Mouse (Mus musculus) monocyte, adult 5-6 weeks (primary cell): ENCODE results near the gene Wdr34. TPM values are rescaled to one million over a fixed set of nuclear protein-coding genes. Genes with fewer than 3 reads are reported as not detected.
A peak's percentile ranks its signal among the peaks of the same experiment; 100 is the strongest.
"Not testable (repeated sequence)": the region's sequence is repeated elsewhere in the genome, so short reads cannot be mapped to it uniquely, and the experiment has no call there.

Experiments used
- ATAC-seq: fragments of 153-309, 156-312 bp; replicated peaks from 2 replicates; pipeline ENCODE4 v1.8.0; 2017; ENCODE audit warnings: mild to moderate bottlenecking; ENCODE audit not compliant: low TSS enrichment, insufficient number of reproducible peaks, severe bottlenecking, poor library complexity, low FRiP score
- total RNA-seq: library from RNA; stranded (forward); fragments of 200-1000, 200-491, 200-594 nt; gene quantifications from 3 replicates; pipeline ENCODE4 v1.2.3, GENCODE M21; 2017

Wdr34 gene
- total RNA-seq, 1 experiment from 2014 or later: not detected

DNA sequence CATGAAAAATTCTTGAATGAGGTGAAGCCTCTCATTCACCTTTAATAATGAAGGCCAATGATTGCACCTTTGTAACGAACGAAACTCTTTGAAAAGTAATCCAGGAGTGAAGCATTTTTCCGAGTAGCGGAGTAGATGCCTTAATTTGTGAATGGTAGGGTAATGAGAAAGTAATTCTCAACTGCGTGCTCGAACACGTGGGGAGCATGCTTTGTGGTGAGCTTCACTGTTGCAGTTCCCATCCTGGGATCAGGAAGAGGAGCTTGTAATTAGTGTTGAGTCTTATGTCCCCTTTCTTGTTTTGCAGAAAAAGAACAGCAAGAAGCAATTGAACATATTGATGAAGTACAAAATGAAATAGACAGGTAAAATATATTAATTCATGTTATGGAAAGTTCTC lies 19.3 kb upstream of the Wdr34 start:
- ATAC-seq: no peak

GRCm38 (mm10) chr2:30067031-30067888 lies 18.6 kb upstream of the Wdr34 start:
- ATAC-seq: no peak

DNA sequence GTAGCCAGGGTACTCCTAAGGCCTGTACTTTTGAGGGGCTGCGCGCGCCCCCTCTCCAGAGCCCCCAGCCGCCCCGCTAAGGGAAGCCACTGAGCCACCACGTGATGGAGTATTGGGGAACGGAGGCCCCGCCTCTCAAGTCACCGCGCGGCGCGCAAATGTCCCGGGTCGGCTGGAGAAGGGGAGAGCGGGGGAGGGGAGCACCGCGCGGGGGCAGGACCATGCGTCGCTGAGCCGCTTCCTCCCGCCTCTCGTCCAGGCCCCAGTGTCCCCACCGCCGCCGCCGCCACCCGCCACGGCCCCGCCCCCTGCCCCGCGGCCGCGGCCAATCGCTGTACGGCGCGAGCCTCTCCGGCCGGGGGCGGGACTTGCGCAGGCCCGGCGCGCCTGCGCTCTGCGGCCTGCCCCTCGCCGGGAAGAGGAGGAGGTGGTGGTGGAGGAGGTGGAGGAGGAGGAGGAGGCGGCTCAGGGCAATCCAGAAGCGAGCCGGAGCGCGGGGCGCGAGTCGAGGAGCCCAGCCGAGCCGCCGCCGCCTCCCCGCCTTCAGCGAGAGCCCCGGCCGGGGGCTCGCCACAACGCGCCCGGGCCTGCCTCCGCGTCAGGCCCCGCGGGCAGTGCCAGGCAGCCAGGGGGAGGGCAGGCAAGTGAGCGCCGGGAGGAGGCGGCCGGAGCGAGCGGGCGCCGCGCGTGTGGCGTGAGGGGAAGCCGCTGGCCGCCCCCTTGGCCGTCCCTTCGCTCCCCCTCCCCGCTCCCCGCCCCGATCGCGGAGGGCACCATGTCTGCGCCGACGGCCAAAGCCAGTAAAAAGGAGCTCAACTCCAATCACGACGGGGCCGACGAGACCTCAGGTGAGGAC lies 17.6 kb upstream of the Wdr34 start:
- peak; percentile 58 for ATAC-seq

DNA sequence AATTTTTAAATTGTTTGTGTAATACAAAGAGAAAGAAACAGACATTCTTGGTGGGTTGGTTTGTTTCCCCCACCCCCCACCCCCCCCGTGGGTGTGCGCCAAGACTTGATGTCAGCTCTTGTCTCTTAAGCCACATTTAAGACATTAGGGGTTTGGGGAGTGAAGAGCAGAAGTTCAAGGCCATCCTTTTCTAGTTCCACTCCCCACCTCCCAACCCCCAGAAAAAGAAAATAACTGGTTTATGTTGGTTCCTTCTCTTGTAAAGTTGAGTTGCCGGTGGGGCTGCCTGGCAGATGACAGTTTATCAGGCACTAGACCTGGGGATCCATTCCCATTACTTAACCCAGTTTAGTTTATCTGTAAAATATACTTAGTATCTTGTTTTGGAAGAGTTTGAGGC lies 15.6 kb upstream of the Wdr34 start:
- no peak for ATAC-seq

GRCm38 (mm10) chr2:30063791-30064190 lies 15.1 kb upstream of the Wdr34 start:
- ATAC-seq: no peak

DNA sequence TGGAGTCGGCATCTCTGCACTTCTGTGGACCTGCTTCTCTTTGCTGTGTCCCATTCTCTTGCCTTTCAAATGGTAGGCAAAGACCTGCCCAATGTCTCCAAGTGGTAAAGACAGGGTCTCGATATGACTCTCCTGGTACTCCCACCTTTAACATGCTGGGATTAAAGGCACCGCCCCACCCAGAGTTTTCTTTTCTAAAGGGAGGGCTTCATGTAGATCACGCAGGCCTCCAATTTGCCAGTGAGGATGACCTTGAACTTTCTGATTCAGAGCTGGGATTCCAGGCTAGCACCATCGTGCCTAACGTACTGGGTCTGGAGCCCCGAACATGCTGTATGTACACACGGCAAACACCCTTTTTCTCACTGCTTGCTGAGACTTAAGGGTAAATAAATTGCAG lies 14.6 kb upstream of the Wdr34 start:
- no peak for ATAC-seq

GRCm38 (mm10) chr2:30062249-30063093 lies 13.8 kb upstream of the Wdr34 start:
- 0 out of 2 replicates have a peak, but pooled peaks have one; percentile 18 for ATAC-seq

DNA sequence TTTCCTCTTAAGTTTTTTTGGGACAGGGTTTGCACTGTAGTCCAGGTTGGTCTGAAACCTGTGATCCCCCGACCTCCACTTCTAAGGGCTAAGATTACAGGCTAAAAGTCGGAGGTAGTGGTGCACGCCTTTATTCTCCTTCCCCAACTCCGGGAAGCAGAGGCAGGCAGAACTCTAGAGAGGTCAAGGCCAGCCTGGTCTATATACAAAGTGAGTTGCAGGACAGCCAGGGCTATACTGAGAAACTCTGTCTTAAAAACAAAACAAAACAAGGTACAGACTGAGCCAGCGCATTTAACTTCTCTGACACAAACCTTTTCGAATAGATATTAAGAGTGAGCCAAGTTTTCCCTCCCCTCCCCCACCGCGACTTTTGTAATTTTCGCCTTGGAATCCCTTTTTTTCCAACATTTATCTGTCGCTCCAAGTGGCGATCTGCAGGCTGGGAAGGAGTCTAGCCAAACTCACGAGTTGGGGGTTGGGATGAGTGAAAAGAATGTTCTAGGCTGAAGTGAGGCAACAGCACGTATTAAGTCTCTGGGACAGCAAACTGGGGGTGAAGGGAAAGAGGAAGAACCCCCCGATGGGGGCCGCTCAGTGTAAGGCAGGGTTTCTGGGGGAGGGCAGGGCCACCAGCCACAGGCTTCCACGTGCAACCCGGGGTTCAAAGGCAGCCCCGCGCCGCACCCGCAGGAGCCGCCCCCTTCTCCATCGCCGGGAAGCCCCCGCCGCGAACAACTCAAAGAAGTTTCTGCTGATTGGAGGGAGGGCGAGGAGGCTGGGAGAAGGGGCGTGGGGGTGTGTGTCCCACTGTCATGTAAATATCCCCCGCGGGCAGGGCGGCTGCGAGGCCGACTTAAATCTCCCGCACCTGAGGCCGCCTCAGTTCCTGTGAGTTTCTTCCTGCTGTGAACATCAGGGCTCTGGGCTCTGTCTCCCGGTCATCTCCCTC lies 12.8 kb upstream of the Wdr34 start:
- no peak for ATAC-seq

GRCm38 (mm10) chr2:30058418-30058817 lies 9.7 kb upstream of the Wdr34 start:
- no peak for ATAC-seq

DNA sequence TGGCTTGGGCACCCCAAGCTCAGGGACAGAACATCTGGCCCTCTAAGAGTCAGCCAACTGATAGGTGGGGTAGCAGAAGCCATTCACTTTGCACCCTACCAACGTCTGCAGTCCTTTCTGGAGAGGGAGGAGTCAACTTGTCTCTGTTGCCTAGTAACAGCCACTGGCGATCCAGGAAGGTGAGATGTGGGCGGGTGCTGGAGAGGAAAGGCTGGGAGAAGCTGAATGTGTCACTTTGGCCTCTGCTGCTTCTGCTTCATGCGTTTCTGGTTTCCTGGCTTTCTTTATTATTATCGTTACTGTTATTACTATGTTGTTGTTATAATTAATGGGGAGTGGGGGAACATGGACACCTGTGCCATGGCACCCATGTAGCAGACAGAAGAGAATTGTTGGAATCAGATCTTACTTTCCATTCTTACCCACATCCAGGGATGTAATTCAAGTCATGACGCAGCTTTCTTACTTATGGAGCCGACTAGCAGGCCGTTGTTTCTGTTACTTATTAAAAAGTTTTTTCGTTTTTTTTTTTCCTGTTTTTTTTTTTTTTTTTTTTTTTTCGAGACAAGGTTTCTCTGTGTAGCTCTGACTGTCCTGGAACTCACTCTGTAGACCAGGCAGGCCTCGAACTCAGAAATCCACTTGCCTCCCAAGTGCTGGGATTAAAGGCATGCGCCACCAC lies 8.7 kb upstream of the Wdr34 start, which contains the start of gene Set:
Gene Set, plus strand, starts transcription at position 156 of the 682 bp plus-strand sequence.
- ATAC-seq: 0 out of 2 replicates have a peak, but pooled peaks have one; percentile 22

DNA sequence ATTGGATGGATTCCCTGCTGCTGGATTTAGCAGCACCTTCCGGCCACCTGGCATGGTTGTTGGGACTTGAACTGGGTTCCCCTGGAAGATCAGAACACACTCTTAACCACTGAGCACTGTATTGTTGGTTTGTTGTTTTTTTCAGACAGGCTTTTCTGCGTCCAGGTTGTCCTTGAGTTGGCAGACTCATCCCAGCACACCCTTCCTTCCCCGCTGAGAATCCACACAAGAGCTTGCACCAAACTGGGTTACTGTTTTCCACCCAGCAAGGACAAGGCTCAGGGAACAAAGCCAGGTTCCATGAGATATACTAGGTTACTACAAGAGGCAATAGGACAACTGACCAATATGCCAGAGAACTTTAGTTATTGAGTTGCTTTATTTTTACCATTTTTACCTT lies 8.1 kb upstream of the Wdr34 start:
- no peak for ATAC-seq

DNA sequence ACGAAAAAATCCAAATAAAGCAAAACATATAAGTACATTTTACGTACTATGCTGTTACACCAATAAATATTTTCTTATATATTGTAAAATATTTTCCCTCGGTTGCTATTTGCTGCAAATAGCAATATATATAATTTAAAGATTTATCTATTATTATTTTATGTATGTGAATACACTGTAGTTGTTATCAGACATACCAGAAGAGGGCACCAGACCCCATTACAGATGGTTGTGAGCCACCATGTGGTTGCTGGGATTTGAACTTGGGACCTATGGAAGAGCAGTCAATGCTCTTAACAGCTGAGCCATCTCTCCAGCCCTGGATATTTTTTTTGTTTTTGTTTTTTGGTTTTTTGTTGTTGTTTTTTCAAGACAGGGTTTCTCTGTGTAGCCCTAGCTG lies 6.6 kb upstream of the Wdr34 start:
- ATAC-seq: not testable (repeated sequence)

DNA sequence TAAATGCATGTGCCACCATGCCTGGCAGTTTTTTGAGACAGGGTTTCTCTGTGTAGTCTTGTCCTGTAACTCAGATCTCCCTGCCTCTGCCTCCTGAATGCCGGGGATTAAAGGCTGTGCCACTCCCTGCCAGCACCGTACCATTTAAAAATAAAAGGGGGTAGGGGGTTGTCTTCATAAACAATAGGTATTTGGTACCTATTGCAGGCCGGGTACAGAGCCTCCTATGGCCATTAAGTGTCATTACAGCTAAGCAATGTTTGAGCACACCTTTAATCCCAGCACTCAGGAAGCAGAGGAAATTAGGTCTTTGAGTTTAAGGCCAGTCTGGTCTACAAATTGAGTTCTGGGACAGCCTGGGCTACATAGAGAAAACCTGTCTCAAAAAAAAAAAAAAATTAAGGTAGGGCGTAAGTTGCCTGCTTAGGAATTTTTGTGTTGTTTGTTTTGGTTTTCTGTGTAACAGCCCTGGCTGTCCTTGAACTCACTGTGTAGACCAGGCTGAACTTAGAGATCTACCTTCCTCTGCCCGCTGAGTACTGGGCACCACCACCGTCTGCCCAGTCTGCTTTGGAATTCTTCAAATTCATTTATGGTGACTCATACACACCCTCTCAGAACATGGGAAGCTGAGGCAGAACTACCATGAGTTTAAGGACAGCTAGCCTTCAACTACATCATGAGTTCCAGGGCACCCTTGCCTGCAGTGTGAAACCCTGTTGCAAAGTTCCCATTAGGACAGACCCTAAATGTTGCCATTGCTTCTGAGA lies 3.5 kb upstream of the Wdr34 start:
- ATAC-seq: no peak

DNA sequence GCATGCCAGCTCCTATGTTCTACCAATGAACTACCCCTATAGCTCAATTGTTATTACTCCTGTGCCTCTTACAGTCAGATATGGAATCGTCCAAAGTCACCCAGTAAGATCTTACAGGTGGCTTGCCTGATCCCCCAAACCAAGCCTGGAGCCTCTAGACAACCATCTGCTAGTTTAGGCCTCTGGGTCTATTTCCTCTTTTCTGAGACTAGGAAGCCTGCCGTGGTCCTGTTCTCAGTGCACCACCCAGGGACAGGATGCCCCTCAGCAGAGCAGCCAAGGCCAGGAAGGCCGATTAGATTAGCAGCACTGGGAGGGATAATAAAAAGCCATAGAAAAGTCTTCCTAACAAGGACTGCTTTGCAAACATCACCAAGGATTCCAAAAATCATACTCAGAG lies 1.1 kb upstream of the Wdr34 start:
- no peak for ATAC-seq

DNA sequence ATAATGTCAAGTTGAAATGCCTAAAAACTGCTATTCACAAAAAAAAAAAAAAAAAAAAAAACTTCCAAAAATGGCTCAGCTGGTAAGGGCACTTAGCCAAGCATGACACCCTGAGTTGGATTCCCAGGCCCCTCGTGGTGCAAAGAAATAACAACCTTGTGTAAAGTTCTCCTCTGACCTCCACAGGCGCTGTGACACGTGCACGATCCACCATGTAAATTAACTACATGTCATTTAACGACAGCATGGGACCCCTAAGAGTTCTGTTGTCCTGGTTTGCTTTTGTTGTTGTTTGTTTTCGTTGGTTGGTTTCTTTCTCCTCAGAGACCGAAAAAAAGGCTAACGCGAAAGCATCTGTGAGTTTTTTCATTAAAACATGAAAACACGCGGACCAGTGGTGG lies 580 bp downstream of the Wdr34 start:
- ATAC-seq: no peak

DNA sequence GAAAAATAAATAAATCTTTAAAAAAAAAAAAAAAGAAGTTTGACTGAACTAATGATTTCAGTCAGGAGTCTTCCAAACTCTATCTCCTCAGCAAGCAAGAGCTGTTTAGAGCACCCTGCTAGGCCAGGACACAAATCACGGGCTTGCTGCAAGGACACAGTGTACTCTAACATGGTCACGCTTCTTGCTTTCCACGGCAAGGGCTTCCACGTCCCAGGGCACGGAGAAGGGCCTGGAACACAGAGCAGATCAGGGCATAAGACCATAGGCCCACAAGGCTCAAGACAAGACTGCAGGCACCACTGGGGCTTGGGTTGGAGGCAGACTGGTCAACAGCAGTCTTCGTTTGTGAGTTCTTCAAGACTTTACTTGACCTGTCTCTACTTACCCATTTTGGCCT lies 1.6 kb downstream of the Wdr34 start:
- no peak for ATAC-seq

DNA sequence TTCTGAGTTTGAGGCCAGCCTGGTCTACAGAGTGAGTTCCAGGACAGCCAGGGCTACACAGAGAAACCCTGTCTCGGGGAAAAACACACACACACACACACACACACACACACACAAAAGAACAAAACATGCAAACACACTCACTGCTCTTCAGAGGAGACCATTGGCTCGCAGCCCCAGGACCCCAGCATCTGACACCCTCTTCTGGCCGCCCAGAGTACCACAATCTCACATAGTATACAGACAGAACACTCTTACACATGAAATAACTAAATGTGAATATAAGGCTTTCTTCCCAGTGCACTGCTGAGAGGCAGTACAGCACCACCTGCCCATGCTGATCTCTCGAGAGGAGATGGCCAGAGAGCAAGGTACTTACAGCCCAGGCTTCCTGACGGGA lies 4.1 kb downstream of the Wdr34 start:
- no peak for ATAC-seq
